ENCODE assay signal across 17 mouse cellular contexts in genomic region chr15:77079256-77079822, GRCm38 (mm10). TPM values are rescaled to one million over a fixed set of nuclear protein-coding genes. Genes with fewer than 3 reads are reported as not detected.
DNase-seq lines count a peak whose midpoint lies in the region; ATAC-seq and TF ChIP-seq lines count a peak whose summit lies in the region.
"Had no signal": no experiment of that assay in that cellular context is flagged by ENCODE, and none has a peak within 500 bp of the region (broad histone marks: within the 10 kb centered on the region; RNA-seq: fewer than 3 reads in every experiment).

No protein-coding gene starts in this region.

- no peak for DNase-seq in heart, postnatal 0 days (ENCODE audit: low spot score)
- no peak for DNase-seq in heart, postnatal 14 days
- DNase-seq in adrenal gland, postnatal 25 days: no peak
- no peak for DNase-seq in kidney, adult 2 months
- DNase-seq: cerebellum, adult 8-10 months; right cerebral cortex, postnatal 14 days had no signal

- WGBS in heart, postnatal 0 days: 82% methylated on average over 14 of the region's 14 CpGs
- 57% methylated on average over 14 of the region's 14 CpGs for WGBS in midbrain, embryonic 15.5 days
- WGBS in midbrain, embryonic 13.5 days: 57% methylated on average over 14 of the region's 14 CpGs
- WGBS in kidney, adult 2 months: 83% methylated on average over 14 of the region's 14 CpGs

- no peak overlapping the region for H3K4me2 ChIP-seq in heart, postnatal 0 days (ENCODE audit: low read depth, low read length)
- no peak overlapping the region for H3K4me2 ChIP-seq in midbrain, embryonic 15.5 days
- no peak overlapping the region for H3K4me2 ChIP-seq in midbrain, embryonic 13.5 days (replicated peaks)
- H3K4me2 ChIP-seq: heart, embryonic 12.5 days; neural tube, embryonic 13.5 days had no signal

- peaks cover 67% of the 10 kb centered on the region for H3K36me3 ChIP-seq in heart, postnatal 0 days (replicated peaks; ENCODE audit: control insufficient read depth, insufficient read depth, low read length)
- H3K36me3 ChIP-seq in midbrain, embryonic 15.5 days (replicated peaks): peaks cover 30% of the 10 kb centered on the region; the same call in 1 of the 2 replicates
- H3K36me3 ChIP-seq in midbrain, embryonic 13.5 days: peaks cover 78% of the 10 kb centered on the region
- no peaks in the 10 kb centered on the region for H3K36me3 ChIP-seq in kidney, adult 2 months (ENCODE audit: control insufficient read depth, insufficient read depth, low read length)

- peaks cover 10% of the 10 kb centered on the region; the same call in 1 of the 2 replicates for H3K4me1 ChIP-seq in heart, postnatal 0 days (ENCODE audit: control insufficient read depth, insufficient read depth)
- H3K4me1 ChIP-seq in midbrain, embryonic 15.5 days: 0 out of 2 replicates have a peak, but pooled peaks cover 6% of the 10 kb centered on the region
- H3K4me1 ChIP-seq in midbrain, embryonic 13.5 days (replicated peaks): peaks cover 3% of the 10 kb centered on the region
- peaks cover 10% of the 10 kb centered on the region for H3K4me1 ChIP-seq in brown adipose tissue, adult 24 weeks (ENCODE audit: control insufficient read depth, insufficient read depth, insufficient read length, low read length)
- no peaks in the 10 kb centered on the region for H3K4me1 ChIP-seq in kidney, adult 2 months (ENCODE audit: control insufficient read depth, insufficient read depth, low read length)

- H3K4me3 ChIP-seq in heart, postnatal 0 days (ENCODE audit: low read depth, low read length): no peak overlapping the region
- no peak overlapping the region for H3K4me3 ChIP-seq in midbrain, embryonic 15.5 days
- no peak overlapping the region for H3K4me3 ChIP-seq in midbrain, embryonic 13.5 days (replicated peaks)
- peak overlapping the region; percentile 30 for H3K4me3 ChIP-seq in brown adipose tissue, adult 24 weeks (ENCODE audit: insufficient read depth, low read depth, low read length)
- H3K4me3 ChIP-seq in kidney, adult 2 months (ENCODE audit: insufficient read depth, low read depth, low read length): no peak overlapping the region
- H3K4me3 ChIP-seq: heart, embryonic 12.5 days; neural tube, embryonic 13.5 days had no signal

- no peaks in the 10 kb centered on the region for H3K9me3 ChIP-seq in heart, postnatal 0 days (replicated peaks; ENCODE audit: control insufficient read depth, low read length)
- H3K9me3 ChIP-seq in midbrain, embryonic 15.5 days: no peaks in the 10 kb centered on the region
- no peaks in the 10 kb centered on the region for H3K9me3 ChIP-seq in midbrain, embryonic 13.5 days
- H3K9me3 ChIP-seq: heart, embryonic 12.5 days; neural tube, embryonic 13.5 days had no signal

- TF ChIP-seq POLR2A in kidney, adult 2 months (IDR thresholded peaks at IDR 0.05; ENCODE audit: low read depth, low read length): no peak

- intact Hi-C loops in heart, postnatal 14 days (cut with DNase I): loop anchor here (5.0 kb wide), 1 partner anchor 138 kb away; no protein-coding TSS in a partner anchor

- no peak for TF ChIP-seq EP300 in heart, postnatal 0 days (IDR thresholded peaks at IDR 0.05; ENCODE audit: low read depth)

- H3K9ac ChIP-seq in heart, postnatal 0 days (replicated peaks; ENCODE audit: low read depth, low read length): no peak overlapping the region
- no peak overlapping the region for H3K9ac ChIP-seq in midbrain, embryonic 15.5 days
- no peak overlapping the region; the same call in 1 of the 2 replicates for H3K9ac ChIP-seq in midbrain, embryonic 13.5 days (replicated peaks)
- H3K9ac ChIP-seq: heart, embryonic 12.5 days; neural tube, embryonic 13.5 days had no signal

- H3K27me3 ChIP-seq in heart, postnatal 0 days (ENCODE audit: control insufficient read depth, insufficient read depth, low read length): no peaks in the 10 kb centered on the region
- no peaks in the 10 kb centered on the region for H3K27me3 ChIP-seq in midbrain, embryonic 15.5 days (replicated peaks)
- no peaks in the 10 kb centered on the region for H3K27me3 ChIP-seq in midbrain, embryonic 13.5 days
- no peaks in the 10 kb centered on the region for H3K27me3 ChIP-seq in kidney, adult 2 months (replicated peaks; ENCODE audit: control insufficient read depth, insufficient read depth, low read length)
- H3K27me3 ChIP-seq: heart, embryonic 12.5 days; neural tube, embryonic 13.5 days had no signal

- ATAC-seq in heart, postnatal 0 days (ENCODE audit: insufficient read depth, low read depth): no peak
- no peak for ATAC-seq in midbrain, embryonic 15.5 days (replicated peaks)
- ATAC-seq in midbrain, embryonic 13.5 days: no peak
- ATAC-seq: forebrain, embryonic 14.5 days; intestine, postnatal 0 days had no signal

- H3K27ac ChIP-seq in heart, postnatal 0 days (ENCODE audit: low read depth): 0 out of 2 replicates have a peak overlapping the region, but pooled peaks have one; percentile 15
- H3K27ac ChIP-seq in midbrain, embryonic 15.5 days: 0 out of 2 replicates have a peak overlapping the region, but pooled peaks have one; percentile 17
- no peak overlapping the region for H3K27ac ChIP-seq in midbrain, embryonic 13.5 days
- H3K27ac ChIP-seq in brown adipose tissue, adult 24 weeks (replicated peaks; ENCODE audit: low read depth, low read length): peak overlapping the region; percentile 77
- no peak overlapping the region for H3K27ac ChIP-seq in kidney, adult 2 months (ENCODE audit: insufficient read depth, low read depth, low read length)
- H3K27ac ChIP-seq: neural tube, embryonic 13.5 days had no signal

- TF ChIP-seq CTCF in heart, postnatal 0 days (IDR thresholded peaks at IDR 0.05; ENCODE audit: low read depth): no peak
- no peak for TF ChIP-seq CTCF in kidney, adult 2 months (conservative IDR thresholded peaks at IDR 0.05; ENCODE audit: insufficient read depth, insufficient read length, low read depth, low read length)

RNA-seq across cellular contexts. Expression of gene Mb, which starts 28.9 kb away (rescaled TPM):
- total RNA-seq in heart, postnatal 0 days (2014; rRNA removed; ENCODE audit: low replicate concordance): 4,504 and 5,889 TPM in 2 replicates
- polyA plus RNA-seq in heart, postnatal 0 days (2015; fragmentation: Nextera tagmentation; extraction: Ambion mirVana): 3,958 and 4,151 TPM in 2 replicates
- total RNA-seq in heart, postnatal 14 days (2021): over 10,000 TPM; 12,884 to 13,789 TPM
- 0.66 TPM in 2 replicates for polyA plus RNA-seq in midbrain, embryonic 15.5 days (2015; fragmentation: Nextera tagmentation; extraction: Ambion mirVana)
- not detected in 2 replicates for polyA plus RNA-seq in midbrain, embryonic 13.5 days (2015; fragmentation: Nextera tagmentation; extraction: Ambion mirVana)
- 78.0 and 123 TPM in 2 replicates for polyA plus RNA-seq in brown adipose tissue, adult 24 weeks (2012; ENCODE audit: insufficient read depth, insufficient read length, missing spikeins)
- total RNA-seq in adrenal gland, postnatal 25 days (2021): 0.67 and 1.3 TPM in 2 replicates
- 1.6 and 123 TPM in 2 replicates for polyA plus RNA-seq in kidney, adult 2 months (2012; rRNA removed)
- total RNA-seq: left cerebral cortex, postnatal 14 days; megakaryocyte-erythroid progenitor cell, adult 5-6 weeks had no signal
- polyA plus RNA-seq: forebrain, embryonic 14.5 days; liver, adult 2 months had no signal

RNA-seq across cellular contexts. Expression of gene Apol6, which starts 34.8 kb away (rescaled TPM):
- not detected in 2 replicates for total RNA-seq in heart, postnatal 0 days (2014; rRNA removed; ENCODE audit: low replicate concordance)
- polyA plus RNA-seq in heart, postnatal 0 days (2015; fragmentation: Nextera tagmentation; extraction: Ambion mirVana): 0.11 TPM in 2 replicates
- 1 to 10 TPM in 1 of 2 experiments, under 1 TPM in 1; 0.66 to 2.5 TPM for total RNA-seq in heart, postnatal 14 days (2021)
- polyA plus RNA-seq in midbrain, embryonic 15.5 days (2015; fragmentation: Nextera tagmentation; extraction: Ambion mirVana): 0.06 and 0.22 TPM in 2 replicates
- not detected in 2 replicates for polyA plus RNA-seq in midbrain, embryonic 13.5 days (2015; fragmentation: Nextera tagmentation; extraction: Ambion mirVana)
- 56.5 and 59.6 TPM in 2 replicates for polyA plus RNA-seq in brown adipose tissue, adult 24 weeks (2012; ENCODE audit: insufficient read depth, insufficient read length, missing spikeins)
- 9.8 and 12.1 TPM in 2 replicates for total RNA-seq in adrenal gland, postnatal 25 days (2021)
- 4.8 and 6.4 TPM in 2 replicates for polyA plus RNA-seq in kidney, adult 2 months (2012; rRNA removed)
- total RNA-seq: megakaryocyte-erythroid progenitor cell, adult 5-6 weeks had no signal
- polyA plus RNA-seq: forebrain, embryonic 14.5 days; liver, adult 2 months; neural tube, embryonic 13.5 days; thymus, postnatal 0 days had no signal

Comparison
In these comparisons a context has a peak if more than half of its experiments do, and no peak if none do; other contexts are left out.
1. H3K27ac ChIP-seq: peak in heart, postnatal 0 days (single experiment), midbrain, embryonic 15.5 days (single experiment) and brown adipose tissue, adult 24 weeks (single experiment); none in midbrain, embryonic 13.5 days (single experiment) and kidney, adult 2 months (single experiment).